Mouse (Mus musculus) mesoderm, embryonic 11.5 days (tissue): ENCODE results near the gene Hoxa3.

Experiments
- DNase-seq: peaks from one replicate; pipeline ENCODE4 v3.0.0-alpha.2; 2012; ENCODE audit warnings: low read depth, low spot score

The Hoxa3 gene

DNA sequence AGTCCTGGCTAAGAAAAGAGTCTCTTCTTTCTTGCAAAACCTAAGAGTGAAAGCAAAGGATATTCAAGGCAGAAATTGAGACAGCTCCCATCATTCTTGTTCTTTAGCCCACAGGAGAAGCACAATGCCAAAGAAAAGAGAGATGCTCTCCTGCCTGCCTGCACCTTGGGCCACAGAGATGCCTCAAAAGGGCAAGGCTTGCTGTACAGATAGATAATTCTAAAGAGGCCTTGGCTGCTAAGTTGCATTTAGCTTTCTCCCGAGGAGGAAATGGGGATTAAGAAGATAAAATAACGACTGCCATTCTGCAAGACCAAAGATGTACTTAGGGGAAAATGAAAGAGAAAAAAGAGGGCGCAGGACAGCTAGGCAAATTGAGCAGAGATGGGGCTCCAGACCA lies 33.8 kb upstream of the Hoxa3 start:
- no peak for DNase-seq

DNA sequence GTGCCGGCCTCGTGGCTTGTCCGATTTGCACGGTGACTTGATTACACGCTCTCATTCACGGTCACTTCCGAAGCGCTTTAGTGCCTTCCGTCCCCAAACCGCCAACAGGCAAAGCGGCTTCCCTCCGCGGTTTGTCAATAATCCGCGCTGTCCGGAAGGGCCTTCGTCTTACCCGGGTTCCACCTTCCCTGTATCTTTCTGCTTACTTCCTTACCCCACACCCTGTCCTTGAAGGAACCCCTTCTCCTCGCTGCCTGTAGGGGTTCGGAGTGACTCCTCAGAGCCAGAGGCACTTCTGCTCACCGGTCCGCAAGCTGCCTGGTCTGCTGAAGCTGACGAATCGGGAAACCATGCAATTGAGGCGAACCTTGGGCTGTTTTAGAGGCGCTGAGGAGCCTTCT lies 33.3 kb upstream of the Hoxa3 start:
- DNase-seq: no peak

DNA sequence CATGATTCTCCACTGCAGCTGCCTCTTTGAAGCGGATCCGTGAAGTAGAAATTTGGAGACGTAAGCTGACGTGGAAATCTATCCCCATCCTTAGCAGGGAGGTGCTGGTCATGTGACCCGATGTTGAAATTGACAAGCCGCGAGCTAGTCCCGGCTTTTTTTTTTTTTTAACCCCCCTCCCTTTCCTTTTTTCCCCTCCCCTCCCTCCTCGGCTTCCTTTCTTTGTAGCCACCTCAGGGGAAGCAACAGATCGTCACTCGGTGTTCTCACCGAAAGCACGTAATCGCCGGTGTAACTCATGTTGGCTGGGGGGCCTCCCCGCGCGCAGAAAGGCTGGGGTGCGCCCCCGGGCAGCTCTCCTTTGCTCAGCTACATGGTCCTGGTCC lies 32.6 kb upstream of the Hoxa3 start, which contains the start of gene Hoxa11:
Hoxa11 (minus strand) TSS at position 54 of the 386 bp plus-strand sequence.
- DNase-seq: no peak

DNA sequence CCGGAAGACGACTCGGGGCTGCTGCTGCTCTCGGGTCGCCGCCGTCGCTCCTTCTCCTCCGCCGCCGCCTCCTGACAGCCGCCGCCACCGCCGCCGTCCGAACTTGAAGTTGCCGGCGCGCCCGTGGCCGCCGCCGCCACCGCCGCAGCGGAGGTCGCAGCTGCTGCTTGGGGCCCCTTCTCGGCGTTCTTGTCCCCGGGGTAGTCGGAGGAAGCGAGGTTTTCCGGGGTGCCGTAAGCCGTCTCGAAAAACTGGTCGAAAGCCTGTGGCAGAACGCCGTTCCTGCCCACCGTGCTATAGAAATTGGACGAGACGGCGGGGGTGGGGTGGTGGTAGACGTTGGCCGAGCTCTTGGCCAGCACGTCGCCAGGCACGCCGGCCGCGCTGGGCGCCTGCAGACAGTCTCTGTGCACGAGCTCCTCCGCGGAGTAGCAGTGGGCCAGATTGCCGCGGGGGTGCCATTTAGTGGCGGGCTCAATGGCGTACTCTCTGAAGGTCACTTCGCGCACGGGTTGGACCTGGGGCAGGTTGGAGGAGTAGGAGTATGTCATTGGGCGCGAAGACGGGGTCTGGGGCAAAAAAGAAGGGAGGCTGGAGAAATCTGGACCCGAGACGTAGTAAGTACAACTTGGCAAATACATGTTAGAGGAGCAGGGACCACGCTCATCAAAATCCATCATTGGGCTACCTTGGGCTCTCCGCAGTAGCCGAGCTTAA lies 32.1 kb upstream of the Hoxa3 start:
- no peak for DNase-seq

DNA sequence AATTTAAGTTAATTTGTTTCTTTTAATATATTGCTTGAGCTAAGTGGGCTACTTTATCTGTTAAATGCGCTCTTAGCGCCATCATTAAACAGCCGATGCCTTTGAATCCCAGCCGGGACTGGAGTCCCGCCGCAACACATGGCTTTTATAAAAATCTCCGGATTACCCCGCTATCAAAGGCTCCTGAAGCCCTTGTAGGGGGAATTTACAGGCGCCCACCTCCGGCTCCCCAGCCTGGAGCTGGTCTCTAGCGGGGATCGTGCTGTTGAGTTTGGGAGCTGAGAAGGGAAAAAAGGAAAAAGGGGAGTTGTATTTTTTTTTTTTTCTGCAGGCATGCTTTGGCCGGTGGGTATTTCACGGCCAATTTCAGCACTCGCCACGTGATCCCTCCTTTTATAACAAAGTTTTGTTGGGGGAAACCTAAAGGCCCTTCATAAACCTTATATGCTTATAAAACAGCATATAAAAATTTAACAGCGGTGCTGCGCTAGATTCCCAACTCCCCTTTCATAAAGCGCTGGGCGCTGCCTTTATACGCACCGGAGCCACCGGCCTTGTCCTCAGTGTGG lies 31.4 kb upstream of the Hoxa3 start:
- no peak for DNase-seq

DNA sequence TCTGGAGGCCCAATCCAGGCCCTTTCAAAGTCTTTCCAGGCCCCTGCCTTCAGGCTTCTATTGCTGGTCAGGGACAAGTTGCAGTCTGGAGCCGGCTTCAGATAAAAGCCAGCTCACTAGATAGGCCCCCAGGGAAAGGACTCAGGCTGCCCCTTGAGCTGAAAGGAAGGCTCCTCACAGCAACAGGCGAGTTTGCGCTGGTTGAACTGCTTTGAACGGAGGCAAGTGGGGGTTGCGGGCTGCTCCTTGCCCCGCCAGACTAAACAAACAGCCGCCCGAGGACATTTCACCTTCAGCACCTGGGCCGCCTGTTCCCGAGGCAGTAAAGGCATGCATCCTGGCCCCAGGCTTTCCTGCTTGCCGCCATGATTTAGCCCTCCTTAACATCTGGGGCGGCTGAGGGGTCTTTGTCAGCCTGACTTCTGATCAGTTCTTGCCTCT lies 30.6 kb upstream of the Hoxa3 start:
- no peak for DNase-seq

DNA sequence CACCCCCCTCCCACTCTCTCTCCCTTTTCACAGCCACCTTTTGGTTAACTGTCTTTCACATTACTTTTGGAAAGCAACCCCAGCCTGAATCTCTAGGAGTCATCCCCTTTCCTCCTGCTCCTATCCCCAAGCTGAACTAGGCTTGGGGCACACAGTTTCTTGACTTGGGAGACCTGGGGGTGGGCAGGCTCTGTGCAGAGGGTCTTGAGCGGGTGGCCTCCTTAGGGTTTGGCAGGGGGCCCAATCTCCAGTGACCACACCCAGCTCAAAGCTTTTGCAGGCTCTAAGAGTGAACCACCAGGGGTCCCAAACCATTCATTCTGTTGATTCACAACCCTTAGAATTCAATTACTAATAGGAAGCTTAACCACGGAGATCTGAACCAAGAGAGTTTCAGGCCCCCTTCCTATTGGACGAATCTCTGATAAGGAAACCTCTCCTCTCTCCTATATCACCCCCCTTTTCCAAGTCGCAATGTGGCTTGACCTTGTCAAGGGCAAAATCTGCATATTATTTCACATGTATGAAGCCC lies 29.7 kb upstream of the Hoxa3 start:
- no peak for DNase-seq

DNA sequence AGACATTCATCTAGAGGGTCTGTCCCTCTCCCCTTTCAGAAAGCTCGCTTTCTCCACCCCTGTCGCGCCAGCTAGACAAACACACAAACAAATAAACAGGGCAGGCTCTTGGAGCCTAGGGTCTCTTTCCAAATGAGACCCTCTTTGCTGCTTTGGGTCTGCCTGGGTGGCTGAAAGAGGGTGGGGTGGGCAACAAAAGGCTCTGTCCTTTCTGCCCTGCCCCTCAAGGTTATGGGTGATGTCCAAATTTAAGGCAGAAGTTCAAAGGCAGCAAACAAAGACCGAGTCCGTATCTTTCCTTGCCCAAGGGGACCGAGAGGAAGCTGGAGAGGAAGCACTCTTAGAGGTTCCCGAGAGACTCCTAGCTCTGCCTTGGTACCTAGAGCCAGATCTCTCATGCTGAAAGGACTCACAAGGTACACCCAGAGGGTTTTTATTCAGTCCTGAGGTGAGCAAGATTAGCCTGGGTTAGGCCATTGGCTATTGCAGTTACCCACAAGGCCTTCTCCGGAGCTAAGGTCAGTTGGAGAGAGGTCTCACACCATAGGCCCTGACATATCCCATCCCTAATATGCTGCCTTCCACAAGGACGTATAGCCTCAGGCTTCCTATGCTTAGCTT lies 28.0 kb upstream of the Hoxa3 start:
- DNase-seq: no peak

DNA sequence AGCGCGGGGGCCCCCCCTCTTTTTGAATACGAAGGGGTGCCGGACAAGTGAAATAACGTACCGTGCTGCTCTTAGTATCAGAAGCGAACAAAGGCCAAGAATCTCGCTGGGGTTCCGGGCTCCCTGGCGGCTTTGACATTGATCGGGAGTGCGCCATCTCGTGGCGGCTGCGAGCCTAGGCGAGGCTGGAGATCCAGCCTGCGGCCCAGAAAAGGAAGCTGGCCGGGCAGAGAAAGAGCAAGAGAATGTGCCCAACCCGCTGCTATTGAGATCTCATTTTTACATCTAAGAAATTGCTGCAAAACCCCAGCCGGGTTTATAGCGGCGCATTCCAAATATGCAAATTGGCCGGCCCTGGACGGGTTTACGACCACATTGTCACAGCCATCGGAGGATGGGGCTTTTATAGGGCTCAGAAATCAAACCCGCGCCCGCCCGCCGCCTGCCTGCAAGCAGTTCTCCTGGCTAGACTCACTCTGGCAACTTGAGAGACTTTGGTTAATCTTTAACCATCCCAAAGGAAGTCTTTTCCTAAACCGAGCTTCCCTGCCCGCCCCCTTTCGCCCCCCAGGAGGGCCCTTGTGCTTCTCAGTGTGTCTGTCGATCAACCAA lies 27.4 kb upstream of the Hoxa3 start, which contains the start of gene Hoxa10:
Hoxa10 (minus strand) TSS at position 466 of the 612 bp plus-strand sequence.
- DNase-seq: peak; percentile 94

DNA sequence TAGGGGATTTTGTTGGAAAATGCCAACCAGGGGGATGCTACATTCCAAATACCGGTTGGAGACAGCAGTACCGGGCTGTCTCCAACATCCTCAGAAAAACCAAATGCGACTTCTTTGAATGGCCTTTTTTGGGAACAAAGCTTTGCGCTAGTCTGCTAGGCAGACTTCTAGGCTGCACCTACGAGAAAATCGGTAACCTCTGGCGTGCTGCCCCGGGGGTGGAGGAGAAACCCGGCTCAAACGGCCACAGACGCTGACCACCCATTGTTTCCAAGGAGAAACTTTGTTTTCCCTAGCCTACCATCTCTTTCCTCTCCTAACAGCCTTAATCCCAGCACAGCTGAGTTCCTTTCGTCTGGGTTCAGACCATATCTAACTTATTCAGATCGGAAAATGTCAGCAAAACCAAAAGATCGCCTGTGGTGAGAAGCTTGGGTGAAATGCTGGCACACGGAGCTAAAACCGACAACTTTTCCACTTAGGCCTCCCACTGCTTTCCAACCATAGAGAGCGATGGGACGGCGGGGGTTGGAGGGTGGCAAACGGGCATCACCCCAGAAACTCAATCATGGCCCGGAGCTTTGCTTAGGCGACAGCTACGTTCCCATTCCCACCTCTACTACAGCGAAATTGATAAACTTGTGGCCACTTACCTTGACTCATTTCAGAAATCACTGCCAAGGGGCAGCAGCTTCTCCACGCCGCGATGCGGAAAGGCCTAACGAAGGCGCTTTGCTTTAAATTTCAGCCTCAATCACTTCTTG lies 26.7 kb upstream of the Hoxa3 start:
- no peak for DNase-seq

DNA sequence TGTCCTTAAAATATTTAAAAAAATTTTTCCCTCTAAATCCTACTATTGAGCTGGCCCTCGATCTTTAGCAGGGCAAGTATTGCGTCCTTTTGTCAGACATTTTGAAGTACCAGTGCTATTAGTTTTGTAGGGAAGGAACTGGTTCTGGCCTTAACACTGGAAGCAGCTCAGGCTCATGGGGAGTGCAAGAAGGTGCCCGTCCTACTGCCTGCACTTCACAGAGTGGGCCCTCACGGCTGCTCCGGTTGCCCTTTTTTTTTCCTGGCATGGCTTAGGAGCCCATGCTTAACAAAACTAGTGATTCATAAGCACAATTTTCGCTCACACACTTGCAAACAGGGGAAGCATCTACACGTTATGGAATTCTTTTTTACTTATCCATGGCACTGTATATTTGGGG lies 25.8 kb upstream of the Hoxa3 start:
- DNase-seq: no peak

DNA sequence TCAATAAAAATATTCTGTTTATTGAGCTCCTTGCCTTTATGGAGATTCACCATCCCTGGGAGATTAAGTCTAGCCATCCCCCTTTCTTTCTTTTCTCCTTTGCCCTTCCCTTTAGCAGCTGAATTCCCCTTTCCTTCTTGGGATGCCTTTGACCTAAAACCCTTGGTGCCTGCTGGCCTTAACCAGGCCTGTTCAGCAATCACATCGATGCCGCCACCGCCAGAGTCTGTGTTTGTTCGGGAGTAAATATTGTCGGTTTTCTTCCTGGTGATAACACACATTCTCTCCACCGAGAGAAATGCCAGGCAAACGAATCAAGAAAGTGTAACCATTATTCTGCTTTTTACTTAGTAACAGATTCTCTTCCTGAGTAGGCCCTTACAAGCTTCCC lies 25.0 kb upstream of the Hoxa3 start:
- no peak for DNase-seq

DNA sequence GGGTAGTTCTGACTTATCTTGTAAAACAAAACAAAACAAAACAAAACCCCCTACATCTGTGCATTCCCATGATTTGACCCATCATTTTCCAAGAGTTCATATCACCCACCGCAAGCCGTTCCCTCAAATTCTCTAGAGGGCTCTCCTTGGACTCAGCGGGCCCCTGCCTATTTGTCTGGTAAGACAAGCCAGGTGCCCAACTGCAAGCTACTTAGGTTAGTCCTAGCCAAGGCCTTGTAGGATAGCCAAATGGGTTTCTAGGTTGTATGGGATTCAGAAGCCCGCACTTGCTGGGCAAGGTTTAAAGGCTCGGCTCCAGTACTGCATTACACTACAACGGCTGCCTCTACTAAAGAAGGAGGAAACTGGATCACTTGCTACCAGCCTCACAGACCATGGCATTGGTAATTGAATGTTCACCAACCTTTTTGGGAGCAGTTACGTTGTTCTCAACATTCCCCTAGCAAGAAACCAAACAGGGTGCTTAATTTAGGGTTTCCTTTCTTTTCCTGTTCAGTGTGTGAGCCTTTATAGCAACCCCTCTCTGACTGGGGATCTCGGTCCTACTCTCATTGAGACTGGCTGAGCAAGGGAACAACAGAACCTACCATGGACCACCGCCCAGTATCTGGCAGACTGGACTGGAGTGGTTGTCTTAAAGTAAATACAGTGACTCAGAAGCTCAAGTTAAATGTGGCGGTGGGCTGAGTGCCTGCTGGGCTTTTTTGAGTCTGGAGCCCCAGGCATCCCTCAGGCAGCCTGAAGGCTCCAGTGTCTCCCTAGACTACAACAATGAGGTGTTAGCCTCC lies 24.4 kb upstream of the Hoxa3 start:
- no peak for DNase-seq

DNA sequence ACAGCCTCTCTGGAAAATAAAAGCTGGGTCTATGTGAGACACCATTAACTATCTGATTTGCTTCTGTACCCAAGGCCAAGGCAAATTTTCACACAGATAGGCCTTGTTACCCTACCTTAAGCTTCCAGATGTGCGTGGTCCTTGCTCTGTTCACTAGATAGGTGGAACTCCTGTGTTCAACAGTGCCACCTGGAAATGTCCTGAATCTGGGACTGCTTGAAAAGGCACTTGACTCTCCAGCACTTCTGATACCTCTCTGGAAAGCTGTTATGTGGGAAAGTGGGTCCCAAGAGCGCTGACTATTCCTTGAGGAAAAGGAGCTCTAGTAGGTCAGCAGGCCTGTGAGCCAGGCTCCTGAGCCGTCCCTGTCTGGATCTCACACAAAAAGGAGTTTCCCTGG lies 23.7 kb upstream of the Hoxa3 start:
- DNase-seq: no peak

DNA sequence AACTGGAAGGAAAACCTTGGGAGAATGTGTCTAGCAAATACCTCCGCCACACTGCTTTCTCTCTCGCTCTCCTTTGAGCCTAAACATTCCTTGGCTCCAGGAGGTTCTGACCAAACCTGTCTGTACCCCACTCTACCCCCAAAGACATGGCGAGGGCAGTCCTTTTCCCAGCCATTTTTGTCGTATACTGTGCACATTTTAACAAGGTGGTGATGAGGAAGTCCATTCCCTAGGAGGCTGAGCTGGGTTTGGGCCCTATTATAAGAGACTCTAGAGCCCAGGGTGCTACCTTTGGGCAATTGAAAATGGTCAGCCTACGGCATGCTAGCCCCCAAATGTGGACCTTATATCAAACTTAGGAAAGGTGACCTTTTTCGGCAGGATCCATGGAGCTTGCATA lies 22.7 kb upstream of the Hoxa3 start:
- DNase-seq: no peak

DNA sequence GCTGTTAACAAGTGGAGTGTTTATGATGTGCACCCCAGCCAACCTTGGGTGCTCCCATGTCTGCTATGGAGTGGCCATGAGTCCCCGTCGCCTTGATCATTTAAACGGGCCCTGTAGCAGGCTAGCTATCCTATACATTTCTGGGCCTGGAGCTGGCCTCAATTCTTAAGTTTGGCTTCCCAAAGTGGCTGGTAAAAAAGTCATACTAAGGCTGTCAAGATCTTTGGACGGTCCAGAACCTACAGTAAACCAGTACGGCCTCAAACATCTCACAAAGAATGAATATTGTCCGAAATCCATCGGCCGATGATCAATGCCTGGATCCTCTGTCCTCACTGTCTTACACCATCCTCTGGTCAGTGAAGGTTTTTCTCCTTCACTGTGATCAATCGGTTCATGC lies 22.1 kb upstream of the Hoxa3 start:
- DNase-seq: no peak

DNA sequence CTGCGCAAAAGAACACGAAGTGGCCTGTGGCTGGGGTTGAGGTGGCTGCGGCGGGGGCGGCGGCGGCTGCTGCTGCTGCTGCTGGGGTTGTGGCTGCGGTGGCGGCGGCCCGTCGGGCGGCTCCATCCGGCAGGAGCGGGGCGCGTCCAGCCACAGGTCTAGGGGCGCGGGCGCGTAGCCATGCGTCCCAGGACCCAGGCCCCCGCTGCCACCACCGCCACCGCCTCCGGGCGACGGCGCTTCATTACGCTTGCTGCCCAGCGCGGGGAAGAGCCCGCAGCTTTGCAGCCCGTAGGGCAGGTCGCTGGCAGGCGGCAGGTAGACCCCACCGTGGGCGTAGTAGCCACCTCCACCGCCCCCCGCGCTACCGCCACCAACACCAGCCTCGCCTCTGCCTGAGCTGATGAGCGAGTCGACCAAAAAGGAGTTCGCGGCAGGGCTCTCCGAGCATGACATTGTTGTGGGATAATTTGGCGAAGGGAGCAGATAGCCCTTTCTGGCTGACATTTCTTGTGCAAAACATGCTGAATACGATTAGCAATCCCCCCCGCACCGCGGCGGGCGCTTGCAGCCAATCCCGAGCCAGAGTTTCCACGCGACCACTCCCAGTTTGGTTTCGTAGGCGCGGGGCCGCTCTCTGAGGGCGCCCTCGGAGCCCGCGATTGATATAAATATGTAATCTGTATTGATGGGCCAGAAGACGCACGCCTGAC lies 21.4 kb upstream of the Hoxa3 start:
- no peak for DNase-seq

DNA sequence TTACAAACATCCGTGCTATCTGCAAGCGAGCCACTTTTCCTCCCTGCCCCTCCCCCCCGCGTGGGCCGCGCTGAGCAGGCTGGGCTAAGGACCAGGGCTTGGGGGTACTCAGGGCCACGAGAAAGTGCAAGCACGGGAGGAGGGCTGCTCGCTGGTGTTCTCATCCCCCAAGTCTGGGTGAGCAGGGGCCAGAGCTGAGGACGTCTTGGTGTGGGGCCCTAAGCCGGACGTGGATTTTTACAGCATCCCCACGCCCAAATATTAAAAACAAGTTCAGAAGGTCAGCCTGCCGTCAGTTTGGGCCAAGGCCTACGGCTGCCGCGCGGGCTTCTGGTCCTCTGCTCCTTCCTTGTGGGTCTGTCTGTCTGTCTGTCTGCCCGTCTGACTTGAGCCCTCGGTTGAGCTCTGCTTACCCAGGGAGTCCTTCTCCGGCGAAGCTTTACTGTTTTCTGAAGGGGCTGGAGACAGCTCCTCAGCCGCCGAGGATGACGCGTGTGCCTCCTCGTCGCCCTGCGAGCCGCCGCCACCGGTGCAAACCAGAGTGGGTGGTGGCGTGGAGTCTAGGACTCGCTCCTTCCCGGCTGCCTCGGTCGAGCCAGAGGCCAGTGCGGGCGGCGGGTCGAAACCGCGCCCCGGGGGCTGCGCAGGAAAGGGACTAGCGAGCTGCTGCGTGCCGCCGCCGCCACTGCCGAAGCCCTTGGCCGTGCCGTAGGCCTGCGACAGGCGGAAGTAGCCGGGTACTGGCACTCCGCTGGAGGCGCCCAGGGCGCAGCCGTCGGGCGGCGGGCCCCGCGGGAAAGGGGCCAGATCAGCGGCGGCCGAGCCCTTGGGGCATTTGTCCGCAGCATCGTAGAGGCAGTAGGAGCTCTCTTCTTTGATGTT lies 20.7 kb upstream of the Hoxa3 start:
- DNase-seq: no peak

DNA sequence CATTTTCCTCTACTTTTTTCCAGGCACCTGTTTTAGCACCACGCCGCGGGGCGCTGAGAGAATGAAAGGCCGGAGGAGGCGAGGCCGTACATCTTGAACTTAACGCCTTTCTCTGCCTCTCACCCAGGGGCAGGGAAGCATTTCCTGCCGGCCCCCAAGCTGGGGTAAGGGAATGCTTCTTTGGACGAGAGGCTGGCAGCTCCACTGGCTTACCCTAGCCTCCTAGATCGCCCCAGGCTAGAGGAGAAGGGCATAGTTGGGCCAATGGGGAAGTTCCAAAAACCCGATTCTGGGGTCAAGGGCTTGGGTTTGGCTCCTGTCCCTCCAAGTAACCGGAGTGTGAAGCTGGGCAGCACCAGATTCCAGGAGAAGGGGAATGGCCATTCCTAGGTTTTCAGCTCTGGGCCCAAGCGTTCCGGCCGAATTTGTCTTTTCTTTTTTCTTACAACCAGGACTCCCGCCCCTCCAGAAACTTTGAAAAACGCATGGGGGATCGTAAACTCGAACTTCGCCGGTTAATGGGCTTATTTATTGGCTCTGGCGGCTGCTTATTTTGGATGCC lies 19.9 kb upstream of the Hoxa3 start:
- no peak for DNase-seq
